Mouse (Mus musculus) lung, adult 18-20 months (tissue): Measurements from ENCODE around the gene Gm10309.

Source experiments
- DNase-seq, 2 experiments: peaks; one replicate each; pipeline ENCODE4 v3.0.0; 2022; ENCODE audit warnings: mixed read lengths in 2 of 2

Gene Gm10309

DNA sequence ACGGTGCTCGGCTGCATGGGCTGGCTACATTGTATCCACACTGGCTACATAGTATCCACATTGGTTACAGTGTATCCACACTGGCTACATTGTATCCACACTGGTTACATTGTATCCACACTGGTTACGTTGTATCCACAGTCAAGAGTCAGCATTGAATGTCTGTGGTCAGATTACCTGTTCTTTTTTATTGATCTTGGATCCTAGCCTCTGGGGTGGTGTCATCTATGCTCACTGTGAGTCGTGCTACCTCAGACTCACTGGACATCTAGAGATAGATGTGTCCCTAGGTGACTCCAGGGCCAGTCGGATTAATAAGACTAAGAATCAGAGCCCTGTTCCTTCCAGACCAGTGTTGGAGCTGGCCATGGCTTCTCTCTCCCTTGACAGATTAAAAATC, 34.9 kb downstream of the Gm10309 start:
- DNase-seq: no peak

DNA sequence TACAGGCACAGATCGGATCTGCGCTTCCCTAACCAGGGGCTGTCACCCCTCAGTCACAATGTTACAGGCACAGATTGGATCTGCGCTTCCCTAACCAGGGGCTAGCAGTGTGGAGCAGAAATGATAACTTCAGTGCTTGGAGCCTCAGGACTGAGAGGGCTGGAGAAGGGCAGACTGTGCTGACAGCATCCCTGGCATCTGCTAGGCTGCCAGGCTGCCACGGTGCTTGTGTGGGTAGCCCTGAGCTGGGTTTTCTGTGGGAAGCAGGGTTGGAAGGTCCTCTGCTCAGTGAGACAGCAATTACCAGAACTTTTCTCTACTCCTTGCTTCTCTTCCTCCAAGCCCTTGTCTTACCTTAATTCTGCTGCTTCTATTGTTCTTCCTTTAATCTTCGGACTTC, 37.1 kb downstream of the Gm10309 start:
- DNase-seq: no peak

GRCm38 (mm10) chr17:86467291-86467898, 37.6 kb downstream of the Gm10309 start:
- no peak for DNase-seq

GRCm38 (mm10) chr17:86466871-86467270, 38.2 kb downstream of the Gm10309 start:
- no peak for DNase-seq

DNA sequence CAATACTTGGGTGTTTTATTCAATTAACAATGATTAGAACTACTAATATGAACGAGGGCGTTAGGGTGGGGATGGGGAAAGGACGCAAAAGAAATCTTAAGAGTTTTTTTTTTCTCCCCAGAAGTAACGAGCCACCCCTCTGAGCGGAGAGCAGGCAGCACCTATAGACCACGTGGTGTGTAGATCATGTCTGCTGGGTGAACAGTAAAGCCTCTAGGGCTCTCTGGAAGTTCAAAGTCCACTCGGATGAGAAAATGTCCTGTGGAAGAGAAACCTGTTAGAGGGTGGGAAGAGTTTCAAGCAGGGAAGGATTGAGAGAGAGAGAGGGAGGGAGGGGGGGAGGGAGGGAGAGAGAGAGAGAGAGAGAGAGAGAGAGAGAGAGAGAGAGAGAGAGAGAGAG, 38.6 kb downstream of the Gm10309 start:
- DNase-seq: no peak

- DNase-seq: no peak
These were observed 39.2 kb downstream of the Gm10309 start for GRCm38 (mm10) chr17:86465865-86466264.

DNA sequence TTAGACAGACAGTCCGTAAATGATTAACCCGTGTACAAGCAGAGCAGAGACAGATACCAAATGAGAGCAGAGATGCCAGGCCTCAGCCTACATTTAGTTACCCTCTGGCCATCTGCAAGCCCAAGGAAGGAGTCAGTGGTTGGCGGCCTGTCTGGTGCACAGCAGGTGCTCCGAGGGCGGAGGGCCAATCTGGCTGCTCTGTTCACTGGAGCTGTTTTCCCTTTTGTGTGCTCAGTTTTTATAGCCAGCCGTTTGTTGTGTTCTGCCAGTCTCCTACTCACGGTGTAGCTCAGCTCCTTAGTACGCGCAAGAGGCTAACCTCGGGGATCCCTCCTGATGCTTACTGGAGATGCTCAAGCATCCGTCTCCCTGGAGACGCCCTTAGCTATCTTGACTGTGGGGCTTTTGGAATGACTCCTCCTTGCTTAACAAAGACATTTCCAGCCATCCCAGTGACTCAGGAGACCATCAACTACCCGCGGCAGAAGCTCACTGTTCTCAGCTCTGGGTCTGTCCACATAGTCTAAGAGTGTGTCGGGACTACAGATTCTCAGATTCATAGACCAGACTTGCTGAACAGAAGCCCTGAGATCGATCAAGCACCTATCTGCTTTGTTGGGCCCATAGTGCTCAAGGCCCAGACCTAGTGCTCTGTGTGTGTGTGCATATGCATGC, 40.2 kb downstream of the Gm10309 start:
- DNase-seq: no peak

- no peak for DNase-seq
These were observed 40.8 kb downstream of the Gm10309 start for GRCm38 (mm10) chr17:86464197-86464596.

- no peak for DNase-seq
These were observed 41.7 kb downstream of the Gm10309 start for GRCm38 (mm10) chr17:86463369-86463768.

DNA sequence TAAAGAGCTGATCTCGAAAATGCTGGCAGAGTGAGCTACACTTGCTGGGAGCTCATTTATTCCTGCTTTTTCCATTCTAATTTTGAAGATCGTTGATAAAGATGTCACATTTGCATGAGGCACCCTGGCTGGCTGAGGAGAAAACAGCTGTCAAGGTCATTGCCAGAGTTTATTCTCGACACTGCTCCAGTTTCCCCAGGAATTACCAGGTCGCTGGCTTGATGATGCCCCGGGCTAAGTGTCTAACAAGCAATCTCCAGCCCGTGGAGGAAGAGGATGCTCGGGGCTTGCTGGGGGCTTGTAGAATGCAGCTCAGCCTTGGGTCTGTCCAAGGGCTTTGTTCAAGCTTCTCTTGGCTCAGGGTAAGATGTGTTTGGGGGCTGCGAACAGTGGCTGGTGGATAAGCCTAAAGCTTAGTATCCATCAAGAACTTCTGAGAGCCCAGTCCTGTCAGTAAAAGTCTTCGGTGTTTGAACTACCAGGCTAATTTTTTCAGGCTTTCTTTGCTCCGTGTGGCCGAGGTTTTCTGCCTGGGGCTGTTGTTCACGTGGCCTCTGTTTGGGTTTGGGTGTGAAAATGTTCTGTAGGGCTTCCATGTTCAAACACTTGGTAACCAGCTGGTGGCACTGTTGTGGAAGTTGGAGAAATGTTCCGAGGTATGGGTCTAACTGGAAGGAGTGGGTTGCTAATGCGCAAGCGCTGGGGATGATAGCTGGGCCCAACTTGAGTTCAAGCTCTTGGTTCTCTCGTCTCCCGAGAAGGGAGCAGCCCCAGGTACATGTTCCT, 44.2 kb downstream of the Gm10309 start:
- no peak for DNase-seq

DNA sequence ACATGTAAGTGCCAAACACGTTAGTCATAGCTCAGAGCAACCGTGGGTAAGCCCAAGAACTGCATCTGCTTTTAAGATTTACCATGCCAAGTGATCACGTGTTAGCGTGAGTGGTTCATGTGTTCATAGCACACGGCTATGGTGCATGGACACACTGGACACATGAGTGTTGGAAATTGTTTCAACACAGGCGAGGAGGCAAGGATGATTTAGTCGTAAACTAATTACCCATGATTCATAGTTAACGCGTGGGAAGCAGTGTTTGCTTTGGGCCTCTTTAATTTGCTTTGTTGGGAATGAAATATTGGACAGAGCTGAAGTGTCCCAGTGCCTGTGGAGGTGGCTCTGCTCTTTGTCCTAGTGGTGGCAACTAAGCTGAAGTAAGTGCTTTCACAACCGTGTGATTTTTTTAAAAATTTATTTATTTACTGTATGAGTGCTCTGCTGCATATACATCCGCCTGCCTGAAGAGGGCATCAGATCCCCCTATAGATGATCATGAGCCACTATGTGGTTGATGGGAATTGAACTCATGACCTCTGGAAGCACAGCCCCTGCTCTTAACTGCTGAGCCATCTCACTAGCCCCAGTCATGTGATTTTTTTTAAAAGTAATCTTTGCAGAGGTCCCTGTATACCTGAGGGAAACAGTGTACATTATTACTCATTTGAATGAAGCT, 46.6 kb downstream of the Gm10309 start:
- DNase-seq: no peak

DNA sequence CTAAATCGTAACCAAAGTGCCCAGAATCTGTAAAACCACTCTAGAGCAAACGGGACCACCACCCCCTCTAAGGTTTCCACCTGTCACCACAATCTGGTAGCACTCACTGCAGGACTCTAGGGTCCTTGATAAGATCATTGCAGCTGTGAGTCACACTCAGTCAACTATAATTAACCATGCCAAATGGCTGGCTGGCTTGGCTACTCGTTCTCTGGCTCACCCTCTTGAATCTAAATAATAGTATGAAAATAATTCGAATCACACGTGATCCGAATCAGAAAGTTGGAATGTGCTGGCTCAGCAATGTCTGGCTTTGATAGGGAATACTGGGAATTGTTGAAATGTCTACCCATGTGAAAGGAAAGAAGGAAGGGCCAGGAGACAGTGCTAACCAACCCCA, 48.5 kb downstream of the Gm10309 start:
- DNase-seq: no peak

GRCm38 (mm10) chr17:86454351-86454706, 50.7 kb downstream of the Gm10309 start:
- no peak for DNase-seq

DNA sequence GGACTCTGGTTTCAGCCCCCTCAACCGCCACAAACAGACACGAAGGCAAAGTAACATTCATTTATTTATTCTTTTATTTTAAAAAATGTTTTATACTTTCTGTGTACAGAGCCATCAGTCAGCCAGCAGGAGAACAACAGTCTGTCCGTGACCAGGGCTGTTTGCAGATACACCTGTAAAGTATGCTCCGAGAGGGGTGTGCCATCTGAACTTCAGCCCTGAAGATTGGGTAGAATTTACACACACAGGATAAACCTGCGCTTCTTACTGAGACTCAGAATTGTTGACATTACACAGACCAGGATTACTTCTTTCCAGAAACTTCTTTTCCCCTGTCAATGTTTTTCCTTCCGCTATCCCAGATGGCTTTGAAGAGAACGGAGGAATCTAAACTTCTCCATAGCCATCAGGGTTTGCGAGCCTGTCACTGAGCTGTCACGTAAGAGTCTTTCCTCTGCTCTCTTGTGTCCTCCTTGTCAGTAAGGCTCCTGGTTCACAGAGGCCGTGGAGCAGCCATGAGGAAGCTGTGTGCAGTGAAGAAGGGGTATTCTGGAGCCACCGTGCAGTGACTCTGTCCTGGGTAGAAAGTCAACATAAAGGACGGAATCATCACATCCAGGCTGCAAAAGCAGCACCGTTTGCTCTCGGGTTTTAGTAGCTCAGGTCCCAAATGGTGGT, 51.2 kb downstream of the Gm10309 start:
- DNase-seq: no peak

- no peak for DNase-seq
These were observed 52.1 kb downstream of the Gm10309 start for GRCm38 (mm10) chr17:86452934-86453333.
